Mouse (Mus musculus) kidney, embryonic 16.5 days (tissue): ENCODE results near the gene Zfp62. TPM values are rescaled to one million over a fixed set of nuclear protein-coding genes. Genes with fewer than 3 reads are reported as not detected.

Source experiments
- ATAC-seq: fragments of 200-750 bp; cut with Nextera tagmentation; 2 replicates; pipeline ENCODE4 v1.8.0; 2017; ENCODE audit warnings: moderate TSS enrichment; ENCODE audit not compliant: low FRiP score, low TSS enrichment
- H3K27ac ChIP-seq: fragments of 300-500 bp; sonication (generic); 2 replicates; pipeline ENCODE4 v1.5.1; 2014; ENCODE audit warnings: low read length
- H3K27me3 ChIP-seq: fragments of 300-500 bp; sonication (generic); 2 replicates; pipeline ENCODE4 v1.6.1; 2014; ENCODE audit warnings: low read length, control low read depth, mixed read lengths; ENCODE audit not compliant: insufficient read depth
- H3K36me3 ChIP-seq: fragments of 300-500 bp; sonication (generic); 2 replicates; pipeline ENCODE4 v1.6.1; 2014; ENCODE audit warnings: low read length, control low read depth, mixed read lengths; ENCODE audit not compliant: insufficient read depth
- H3K4me1 ChIP-seq: fragments of 300-500 bp; sonication (generic); 2 replicates; pipeline ENCODE4 v1.6.1; 2014; ENCODE audit warnings: low read length, control low read depth, mixed read lengths; ENCODE audit not compliant: insufficient read depth
- H3K4me2 ChIP-seq: fragments of 300-500 bp; sonication (generic); replicated peaks from 2 replicates; pipeline ENCODE4 v1.6.1; 2014; ENCODE audit warnings: low read depth, low read length
- H3K4me3 ChIP-seq: fragments of 300-500 bp; sonication (generic); 2 replicates; pipeline ENCODE4 v1.5.1; 2014; ENCODE audit warnings: mild to moderate bottlenecking, low read length
- H3K9ac ChIP-seq: fragments of 300-500 bp; sonication (generic); replicated peaks from 2 replicates; pipeline ENCODE4 v1.6.1; 2014; ENCODE audit warnings: low read length
- H3K9me3 ChIP-seq: fragments of 300-500 bp; sonication (generic); 2 replicates; pipeline ENCODE4 v1.6.1; 2016; ENCODE audit warnings: low read length, control low read depth
- WGBS: fragments of 180-500 bp; shearing (Covaris S2); extraction: QIAGEN DNeasy Blood & Tissue Kit; methylation state at CpG from one replicate; pipeline ENCODE4 v1.1.7; 2014; 5-methylcytosine and 5-hydroxymethylcytosine counted together
- polyA plus RNA-seq: library from polyadenylated mRNA; unstranded; fragments of >200 nt; fragmentation: Nextera tagmentation; extraction: Ambion mirVana; gene quantifications from 2 replicates; pipeline ENCODE4 v1.2.1, GENCODE M21; 2015

The Zfp62 gene
- polyA plus RNA-seq, 1 experiment from 2014 or later = 46.3 TPM

DNA sequence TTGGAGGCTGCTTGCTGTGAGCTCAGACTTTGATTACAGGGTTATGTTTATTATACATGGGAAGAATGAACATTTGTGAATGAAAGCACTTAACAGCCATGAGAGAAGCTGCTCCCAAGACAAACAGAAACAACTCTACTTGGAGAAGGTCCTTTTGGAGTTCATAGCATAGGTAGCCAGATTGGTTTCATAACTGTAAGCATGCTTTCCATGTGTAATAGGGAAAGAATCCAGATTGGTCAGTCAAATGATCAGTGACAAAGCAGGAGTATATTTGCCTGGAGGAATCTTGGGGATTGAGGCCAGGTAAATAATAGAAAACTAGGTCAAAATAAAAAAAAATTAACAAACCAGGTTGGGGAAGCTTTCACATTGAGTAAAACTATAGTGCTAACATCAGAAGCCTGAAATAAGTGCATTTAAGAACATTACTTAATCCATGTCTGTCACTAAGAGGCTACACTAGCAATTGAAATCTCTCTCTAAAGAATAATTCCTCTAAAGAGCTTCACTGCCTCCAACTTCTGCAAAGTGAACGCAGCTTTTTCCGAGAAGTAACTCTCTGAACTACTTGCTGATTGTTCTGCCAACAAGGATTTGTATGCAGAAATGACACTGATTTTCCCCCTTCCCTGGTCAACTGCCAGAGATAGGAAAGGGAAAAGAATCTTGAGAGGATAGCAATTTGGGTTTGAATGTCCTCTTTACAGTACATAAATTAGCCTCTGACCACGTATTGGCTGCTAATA is 32.5 kb downstream of the Zfp62 start:
- H3K27me3 ChIP-seq = no peaks in the 10 kb centered on the region
- ATAC-seq = no peak
- no peaks in the 10 kb centered on the region for H3K36me3 ChIP-seq
- no peak overlapping the region for H3K4me2 ChIP-seq
- H3K27ac ChIP-seq = no peak overlapping the region
- no peak overlapping the region for H3K4me3 ChIP-seq
- no peaks in the 10 kb centered on the region for H3K9me3 ChIP-seq
- H3K4me1 ChIP-seq = no peaks in the 10 kb centered on the region
- WGBS = 64% methylated on average over 3 of the region's 3 CpGs
- no peak overlapping the region for H3K9ac ChIP-seq

GRCm38 (mm10) chr11:49236891-49237290 is 33.8 kb downstream of the Zfp62 start:
- no peak for ATAC-seq
- Histone ChIP-seq H3K27me3 (no peaks in the 10 kb centered on the region), H3K27ac (no peak overlapping the region), H3K36me3 (no peaks in the 10 kb centered on the region), H3K9ac (no peak overlapping the region), H3K9me3 (no peaks in the 10 kb centered on the region), H3K4me3 (no peak overlapping the region), H3K4me2 (no peak overlapping the region), H3K4me1 (no peaks in the 10 kb centered on the region)
- 67% methylated on average over 1 of the region's 1 CpGs for WGBS

DNA sequence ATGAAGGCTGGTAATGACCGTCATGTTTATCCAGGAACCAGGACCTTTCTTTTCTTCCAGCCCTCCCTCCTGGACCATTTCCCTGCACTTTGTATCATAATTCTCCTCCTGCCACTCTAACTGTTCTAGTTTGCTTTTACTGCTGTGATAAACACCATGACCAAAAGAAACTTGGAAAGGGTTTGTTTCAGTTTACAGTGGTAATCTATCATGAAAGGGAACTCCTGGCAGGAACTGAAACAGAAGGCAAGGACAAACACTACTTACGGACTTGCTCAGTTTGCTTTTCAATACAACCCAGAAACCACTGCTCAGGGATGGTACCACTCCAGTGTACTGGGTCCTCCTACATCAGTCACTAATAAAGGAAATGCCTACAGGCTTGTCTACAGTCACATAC is 34.4 kb downstream of the Zfp62 start:
- Histone ChIP-seq H3K4me3 (no peak overlapping the region), H3K9ac (no peak overlapping the region), H3K4me2 (no peak overlapping the region), H3K27me3 (no peaks in the 10 kb centered on the region), H3K27ac (no peak overlapping the region), H3K4me1 (peaks cover 2% of the 10 kb centered on the region; the same call in 1 of the 2 replicates), H3K36me3 (no peaks in the 10 kb centered on the region), H3K9me3 (no peaks in the 10 kb centered on the region)
- WGBS = 47% methylated on average over 2 of the region's 2 CpGs
- ATAC-seq = no peak

DNA sequence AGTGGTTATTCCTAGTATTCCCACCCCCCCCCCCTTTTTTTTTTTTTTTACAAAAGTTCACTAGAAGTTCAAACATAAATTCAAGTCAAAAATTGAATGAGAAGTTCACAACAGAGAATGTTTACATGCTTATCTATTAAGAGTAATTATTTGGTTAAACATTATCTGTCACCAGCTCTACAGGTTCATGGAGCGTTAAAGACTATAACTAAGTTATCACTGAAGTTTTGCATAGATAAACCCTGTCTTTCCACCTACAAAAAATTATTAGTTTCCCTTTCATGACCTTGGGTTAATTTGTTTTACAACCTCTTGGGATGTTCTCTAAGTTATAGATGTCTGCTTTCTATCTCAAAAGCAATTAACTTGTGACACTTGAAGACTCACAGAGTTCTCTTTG is 37.2 kb downstream of the Zfp62 start:
- no peak for ATAC-seq
- 84% methylated on average over 1 of the region's 1 CpGs for WGBS

GRCm38 (mm10) chr11:49240874-49241273 is 37.8 kb downstream of the Zfp62 start:
- peaks cover 21% of the 10 kb centered on the region for H3K4me1 ChIP-seq
- H3K9ac ChIP-seq = no peak overlapping the region
- H3K4me2 ChIP-seq = no peak overlapping the region
- H3K27ac ChIP-seq = no peak overlapping the region
- H3K27me3 ChIP-seq = no peaks in the 10 kb centered on the region
- no peaks in the 10 kb centered on the region for H3K36me3 ChIP-seq
- no peak for ATAC-seq
- 83% methylated on average over 4 of the region's 4 CpGs for WGBS
- H3K4me3 ChIP-seq = no peak overlapping the region
- H3K9me3 ChIP-seq = no peaks in the 10 kb centered on the region

More for the DNA sequence above, 37.2 kb downstream of the Zfp62 start:
- no peaks in the 10 kb centered on the region for H3K27me3 ChIP-seq
- no peak overlapping the region for H3K4me2 ChIP-seq
- H3K4me3 ChIP-seq = no peak overlapping the region
- no peaks in the 10 kb centered on the region for H3K9me3 ChIP-seq
- H3K36me3 ChIP-seq = no peaks in the 10 kb centered on the region
- no peak overlapping the region for H3K9ac ChIP-seq
- H3K27ac ChIP-seq = no peak overlapping the region
- H3K4me1 ChIP-seq = peaks cover 16% of the 10 kb centered on the region

- Histone ChIP-seq H3K36me3 (no peaks in the 10 kb centered on the region), H3K4me3 (no peak overlapping the region), H3K9me3 (no peaks in the 10 kb centered on the region), H3K27ac (no peak overlapping the region), H3K27me3 (no peaks in the 10 kb centered on the region), H3K4me1 (peaks cover 25% of the 10 kb centered on the region), H3K4me2 (no peak overlapping the region), H3K9ac (no peak overlapping the region)
- WGBS = no CpG with 5 or more reads among the region's 1 CpGs
- ATAC-seq = no peak
Measured at GRCm38 (mm10) chr11:49241471-49241870, 38.4 kb downstream of the Zfp62 start.

GRCm38 (mm10) chr11:49242944-49243626 is 40.0 kb downstream of the Zfp62 start:
- Histone ChIP-seq H3K9ac (peak overlapping the region; percentile 53), H3K27ac (peak overlapping the region; percentile 87), H3K4me1 (peaks cover 37% of the 10 kb centered on the region), H3K36me3 (no peaks in the 10 kb centered on the region), H3K4me2 (peak overlapping the region; percentile 69), H3K9me3 (no peaks in the 10 kb centered on the region), H3K4me3 (peak overlapping the region; percentile 55), H3K27me3 (no peaks in the 10 kb centered on the region)
- peak; percentile 0; the same call in 1 of the 2 replicates for ATAC-seq
- WGBS = 22% methylated on average over 11 of the region's 11 CpGs

GRCm38 (mm10) chr11:49243727-49244594 is 40.9 kb downstream of the Zfp62 start, which contains the start of gene Mgat1:
TSS of gene Mgat1 (plus strand) at chr11:49244191.
- Histone ChIP-seq H3K4me2 (peak within 1 kb of the TSS; percentile 69), H3K27ac (peak within 1 kb of the TSS; percentile 87), H3K4me3 (peak within 1 kb of the TSS; percentile 55), H3K4me1 (peaks cover 42% of the 10 kb centered on the region), H3K27me3 (no peaks in the 10 kb centered on the region), H3K36me3 (no peaks in the 10 kb centered on the region), H3K9ac (peak within 1 kb of the TSS; percentile 64), H3K9me3 (no peaks in the 10 kb centered on the region)
- peak; percentile 95 for ATAC-seq
- WGBS = under 1% methylated on average over 59 of the region's 60 CpGs

DNA sequence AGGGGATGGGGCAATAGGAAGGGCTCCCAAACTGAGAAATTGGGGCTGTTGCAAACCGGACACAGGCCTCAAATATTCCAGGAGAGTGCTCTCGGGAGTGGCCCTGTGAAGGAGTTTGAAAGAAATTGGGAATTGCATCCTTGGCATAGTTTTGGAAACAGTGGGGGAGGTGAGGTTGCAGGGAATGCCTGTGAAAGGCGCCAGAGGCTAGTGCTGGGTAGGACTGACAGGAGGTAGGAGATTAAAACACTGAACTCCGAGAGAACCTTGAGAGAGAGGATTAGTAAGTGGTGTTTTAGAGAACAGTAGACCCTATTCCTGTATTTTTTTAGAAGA is 41.5 kb downstream of the Zfp62 start:
- Histone ChIP-seq H3K36me3 (no peaks in the 10 kb centered on the region), H3K4me1 (peaks cover 48% of the 10 kb centered on the region), H3K4me2 (peak overlapping the region; percentile 69), H3K4me3 (peak overlapping the region; percentile 55), H3K9me3 (no peaks in the 10 kb centered on the region), H3K9ac (peak overlapping the region; percentile 64), H3K27me3 (no peaks in the 10 kb centered on the region), H3K27ac (peak overlapping the region; percentile 87)
- ATAC-seq = no peak
- WGBS = 3% methylated on average over 4 of the region's 4 CpGs
